Mouse (Mus musculus) erythroblast, embryonic 14.5 days (primary cell): ENCODE results near the gene Azi2.

ENCODE experiments used
- GATA1 ChIP-seq: IDR thresholded peaks from 2 replicates; pipeline ENCODE4 v1.6.1; 2012; ENCODE audit warnings: low read length, inconsistent platforms, mixed read lengths
- TAL1 ChIP-seq: IDR thresholded peaks from 3 replicates; pipeline ENCODE4 v1.6.1; 2012; ENCODE audit warnings: low read length, inconsistent platforms, mixed read lengths

DNA sequence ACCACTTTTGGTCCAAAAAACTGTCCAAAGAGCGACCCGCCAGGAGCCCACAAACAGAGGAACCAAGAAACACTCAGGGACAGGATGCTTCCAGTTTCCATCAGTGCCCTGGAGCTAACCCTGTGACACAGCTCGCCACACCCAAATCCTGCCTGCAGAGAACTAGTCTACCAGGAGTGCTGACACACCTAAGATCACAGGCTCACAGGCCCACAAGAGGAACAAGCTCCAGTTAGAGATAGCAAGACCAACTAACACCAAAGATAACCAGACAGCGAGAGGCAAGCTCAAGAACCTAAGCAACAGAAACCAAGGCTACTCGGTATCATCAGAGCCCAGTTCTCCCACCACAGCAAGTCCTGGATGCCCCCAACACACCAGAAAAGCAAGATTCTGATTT is 43.7 kb upstream of the Azi2 start:
- no peak for TF ChIP-seq TAL1
- no peak for TF ChIP-seq GATA1
